Mouse (Mus musculus): ENCODE results near the gene Lamtor4.

DNA sequence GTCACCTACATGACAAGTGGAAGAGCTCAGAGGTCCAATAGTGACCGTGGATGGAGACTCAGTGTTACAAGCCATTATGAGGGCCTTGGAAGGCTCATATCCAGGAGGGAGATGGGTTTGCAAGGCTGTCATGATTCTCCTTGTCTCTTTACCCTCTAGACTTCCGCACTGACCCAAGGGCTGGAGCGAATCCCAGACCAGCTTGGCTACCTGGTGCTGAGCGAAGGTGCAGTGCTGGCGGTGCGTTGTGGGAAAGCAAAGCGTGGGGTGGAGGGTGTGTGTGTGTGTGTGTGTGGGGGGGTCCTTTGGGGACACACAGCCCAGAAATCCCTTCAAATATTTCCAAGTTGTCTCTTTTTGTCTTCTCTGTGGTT lies 799 bp downstream of the Lamtor4 start:
- no peak for TF ChIP-seq ZNF384 (IDR thresholded peaks at IDR 0.05; ENCODE audit: low read depth, low read length)
- no peak for TF ChIP-seq CHD2 (IDR thresholded peaks at IDR 0.05; ENCODE audit: low read depth, low read length)
- no peak for TF ChIP-seq MAFK (IDR thresholded peaks at IDR 0.05; ENCODE audit: insufficient read depth, low read depth, low read length)
